Mouse (Mus musculus) MEL (cell line): ENCODE measurements at regions not wholly inside any gene's neighbourhood (a gene's known extent, or its start where the extent isn't known, plus 50 kb on each side); places are given as distances from the start of the nearest gene placed in this dataset.

ENCODE experiments used
- DNase-seq: peaks from one replicate; pipeline ENCODE4 v3.0.0; 2011; ENCODE audit warnings: low read depth, low spot score
- H3K27ac ChIP-seq: 2 replicates; pipeline ENCODE4 v1.5.1; 2012; ENCODE audit warnings: low read depth, mild to moderate bottlenecking, control low read depth, low read length, moderate library complexity; ENCODE audit not compliant: control insufficient read depth
- H3K27me3 ChIP-seq, 2 experiments: fragments of 150-350 bp in 1 of 2; sonication (generic) in 1 of 2; 2 replicates each; pipeline ENCODE4 v1.6.1; 2012; ENCODE audit warnings: low read length in 2 of 2, mild to moderate bottlenecking in 2 of 2, improper control_type of control experiment in 1 of 2, moderate library complexity in 1 of 2; ENCODE audit not compliant: insufficient read depth in 2 of 2, control insufficient read depth in 1 of 2
- H3K36me3 ChIP-seq, 2 experiments: 2 replicates each; pipeline ENCODE4 v1.6.1; 2012 to 2014; ENCODE audit warnings: low read length in 2 of 2, improper control_type of control experiment in 1 of 2, inconsistent platforms in 1 of 2, mild to moderate bottlenecking in 1 of 2; ENCODE audit not compliant: insufficient read depth in 2 of 2, control insufficient read depth in 1 of 2
- H3K4me1 ChIP-seq, 2 experiments: fragments of 150-350 bp in 1 of 2; sonication (generic) in 1 of 2; 2 replicates each; pipeline ENCODE4 v1.6.1; 2012; ENCODE audit warnings: low read length in 2 of 2, improper control_type of control experiment in 1 of 2, mild to moderate bottlenecking in 1 of 2; ENCODE audit not compliant: insufficient read depth in 2 of 2, control insufficient read depth in 1 of 2
- H3K4me3 ChIP-seq, 2 experiments: fragments of 150-350 bp in 1 of 2; sonication (generic) in 1 of 2; 2 replicates each; pipeline ENCODE4 v1.5.1; 2012; ENCODE audit warnings: low read depth in 2 of 2, low read length in 2 of 2, mild to moderate bottlenecking in 2 of 2, moderate library complexity in 2 of 2, control low read depth in 1 of 2, improper control_type of control experiment in 1 of 2; ENCODE audit not compliant: control insufficient read depth in 1 of 2, insufficient read depth in 1 of 2
- H3K79me2 ChIP-seq: 2 replicates; pipeline ENCODE4 v1.6.1; 2012; ENCODE audit warnings: mild to moderate bottlenecking, low read length, moderate library complexity; ENCODE audit not compliant: control insufficient read depth, poor library complexity, insufficient read depth
- H3K9ac ChIP-seq: 2 replicates; pipeline ENCODE4 v1.6.1; 2012; ENCODE audit warnings: low read depth, mild to moderate bottlenecking, control low read depth, low read length, moderate library complexity; ENCODE audit not compliant: control insufficient read depth, poor library complexity, severe bottlenecking
- H3K9me3 ChIP-seq: fragments of 150-350 bp; sonication (generic); replicated peaks from 2 replicates; pipeline ENCODE4 v1.6.1; 2012; ENCODE audit warnings: mild to moderate bottlenecking, low read length, improper control_type of control experiment, moderate library complexity; ENCODE audit not compliant: insufficient read depth
- CTCF ChIP-seq, 3 experiments: IDR thresholded peaks in 2 of 3; conservative IDR thresholded peaks in 1 of 3; 2 replicates each; pipeline ENCODE4 v1.5.1; 2011 to 2012; ENCODE audit warnings: low read length in 3 of 3, low read depth in 2 of 3, mild to moderate bottlenecking in 2 of 3, improper control_type of control experiment in 1 of 3, inconsistent platforms in 1 of 3, mixed read lengths in 1 of 3, moderate library complexity in 1 of 3; ENCODE audit not compliant: control insufficient read depth in 1 of 3, insufficient read depth in 1 of 3, poor library complexity in 1 of 3, severe bottlenecking in 1 of 3
- E2F4 ChIP-seq: IDR thresholded peaks from 2 replicates; pipeline ENCODE4 v1.6.1; 2011; ENCODE audit warnings: low read depth, low read length, improper control_type of control experiment, borderline replicate concordance
- ELF1 ChIP-seq: IDR thresholded peaks from 2 replicates; pipeline ENCODE4 v1.6.1; 2014; ENCODE audit warnings: low read depth, mild to moderate bottlenecking, inconsistent platforms, low read length, improper control_type of control experiment, moderate library complexity
- HCFC1 ChIP-seq: IDR thresholded peaks from 2 replicates; pipeline ENCODE4 v1.6.1; 2012; ENCODE audit warnings: low read depth, mild to moderate bottlenecking, inconsistent platforms, low read length, improper control_type of control experiment, moderate library complexity
- JUND ChIP-seq: IDR thresholded peaks from 2 replicates; pipeline ENCODE4 v1.6.1; 2011; ENCODE audit warnings: low read depth, mild to moderate bottlenecking, improper control_type of control experiment, low read length
- KAT2A ChIP-seq: conservative IDR thresholded peaks from 2 replicates; pipeline ENCODE4 v1.6.1; 2012; ENCODE audit warnings: low read depth, low read length, improper control_type of control experiment, inconsistent platforms
- MAX ChIP-seq: IDR thresholded peaks from 2 replicates; pipeline ENCODE4 v1.6.1; 2011; ENCODE audit warnings: low read length, improper control_type of control experiment
- MAZ ChIP-seq: IDR thresholded peaks from 2 replicates; pipeline ENCODE4 v1.6.1; 2012; ENCODE audit warnings: low read depth, mild to moderate bottlenecking, inconsistent platforms, low read length, improper control_type of control experiment
- NELFE ChIP-seq: IDR thresholded peaks from 2 replicates; pipeline ENCODE4 v1.6.1; 2011; ENCODE audit warnings: low read depth, low read length, improper control_type of control experiment
- POLR2AphosphoS2 ChIP-seq: IDR thresholded peaks from 2 replicates; pipeline ENCODE4 v1.6.1; 2011; ENCODE audit warnings: low read length, improper control_type of control experiment
- RAD21 ChIP-seq: IDR thresholded peaks from 2 replicates; pipeline ENCODE4 v1.6.1; 2011; ENCODE audit warnings: mild to moderate bottlenecking, low read depth, low read length, improper control_type of control experiment
- SMC3 ChIP-seq: IDR thresholded peaks from 2 replicates; pipeline ENCODE4 v1.6.1; 2011; ENCODE audit warnings: low read depth, low read length, improper control_type of control experiment
- TCF12 ChIP-seq: IDR thresholded peaks from 2 replicates; pipeline ENCODE4 v1.6.1; 2014; ENCODE audit warnings: low read depth, mild to moderate bottlenecking, inconsistent platforms, low read length, improper control_type of control experiment, moderate library complexity
- USF1 ChIP-seq: IDR thresholded peaks from 2 replicates; pipeline ENCODE4 v1.6.1; 2014; ENCODE audit warnings: low read depth, mild to moderate bottlenecking, inconsistent platforms, low read length, improper control_type of control experiment, moderate library complexity
- USF2 ChIP-seq, 2 experiments: IDR thresholded peaks; 2 replicates each; pipeline ENCODE4 v1.6.1; 2011 to 2012; ENCODE audit warnings: improper control_type of control experiment in 2 of 2, low read length in 2 of 2, borderline replicate concordance in 1 of 2, inconsistent platforms in 1 of 2, low read depth in 1 of 2, mild to moderate bottlenecking in 1 of 2; ENCODE audit not compliant: insufficient read depth in 1 of 2
- ZKSCAN1 ChIP-seq: IDR thresholded peaks from 2 replicates; pipeline ENCODE4 v1.6.1; 2012; ENCODE audit warnings: low read depth, mild to moderate bottlenecking, inconsistent platforms, low read length, improper control_type of control experiment, moderate library complexity
- ZNF384 ChIP-seq: IDR thresholded peaks from 2 replicates; pipeline ENCODE4 v1.6.1; 2012; ENCODE audit warnings: low read depth, mild to moderate bottlenecking, inconsistent platforms, low read length, improper control_type of control experiment

GRCm38 (mm10) chr1:51628137-51628793 is 150.0 kb upstream of the Nabp1 start:
- Histone ChIP-seq H3K79me2 (no peaks in the 10 kb centered on the region), H3K27ac (no peak overlapping the region), H3K4me3 (no peak overlapping the region), H3K9me3 (no peaks in the 10 kb centered on the region), H3K4me1 (no peaks in the 10 kb centered on the region), H3K27me3 (no peaks in the 10 kb centered on the region; a peak in 1 of 4 replicates), H3K9ac (no peak overlapping the region), H3K36me3 (no peaks in the 10 kb centered on the region)
- no peak for TF ChIP-seq KAT2A
- TF ChIP-seq MAZ, result no peak
- no peak for TF ChIP-seq USF2 (IDR thresholded peaks at IDR 0.05; ENCODE audit: borderline replicate concordance in 1 of 2, insufficient read depth in 1 of 2, low read depth in 1 of 2, low read length in 2 of 2)
- TF ChIP-seq ELF1, result no peak
- no peak for TF ChIP-seq HCFC1
- no peak for TF ChIP-seq E2F4
- TF ChIP-seq ZNF384, result no peak
- no peak for TF ChIP-seq TCF12
- no peak for TF ChIP-seq POLR2AphosphoS2
- TF ChIP-seq NELFE, result no peak
- no peak for TF ChIP-seq MAX
- TF ChIP-seq USF1, result no peak
- no peak for TF ChIP-seq ZKSCAN1
- DNase-seq, result no peak

- DNase-seq, result no peak
- H3K4me3 ChIP-seq, result no peak overlapping the region
- no peaks in the 10 kb centered on the region; a peak in 1 of 4 replicates for H3K27me3 ChIP-seq
- no peak overlapping the region for H3K9ac ChIP-seq
- no peaks in the 10 kb centered on the region for H3K36me3 ChIP-seq
- no peaks in the 10 kb centered on the region for H3K9me3 ChIP-seq
- H3K4me1 ChIP-seq, result no peaks in the 10 kb centered on the region
- no peaks in the 10 kb centered on the region for H3K79me2 ChIP-seq
- H3K27ac ChIP-seq, result no peak overlapping the region
- TF ChIP-seq MAX (no peak), TCF12 (no peak), JUND (no peak), CTCF (IDR thresholded peaks at IDR 0.05 in 2 of 3, conservative IDR thresholded peaks at IDR 0.05 in 1 of 3; ENCODE audit: control insufficient read depth in 1 of 3, insufficient read depth in 1 of 3, low read depth in 2 of 3, low read length in 3 of 3, poor library complexity in 1 of 3, severe bottlenecking in 1 of 3) (no peak), E2F4 (no peak), SMC3 (no peak), RAD21 (no peak), HCFC1 (no peak), NELFE (no peak)
Measured at GRCm38 (mm10) chr1:51626303-51626702, 148.1 kb upstream of the Nabp1 start.
